Mouse (Mus musculus) fat pad, adult 2 months (tissue): ENCODE results near the gene Dusp6.
"Not testable (repeated sequence)": the region's sequence is repeated elsewhere in the genome, so short reads cannot be mapped to it uniquely, and the experiment has no call there.

Experiments
- DNase-seq: peaks from one replicate; pipeline ENCODE4 v3.0.0-alpha.2; 2011; ENCODE audit warnings: low read depth, low spot score; ENCODE audit errors: extremely low read depth

The Dusp6 gene

GRCm38 (mm10) chr10:99262867-99263379 is at the start of gene Dusp6:
Gene Dusp6 (plus strand): TSS chr10:99263231.
- peak; percentile 87 for DNase-seq

- DNase-seq, result no peak
Observed at GRCm38 (mm10) chr10:99214421-99215299, 48.4 kb upstream of the Dusp6 start.

GRCm38 (mm10) chr10:99216570-99216969 is 46.5 kb upstream of the Dusp6 start:
- DNase-seq, result not testable (repeated sequence)

- no peak for DNase-seq
Observed at GRCm38 (mm10) chr10:99221540-99221939, 41.5 kb upstream of the Dusp6 start.

- no peak for DNase-seq
Observed at GRCm38 (mm10) chr10:99222726-99223125, 40.3 kb upstream of the Dusp6 start.

GRCm38 (mm10) chr10:99224218-99224617 is 38.8 kb upstream of the Dusp6 start:
- DNase-seq, result no peak

- no peak for DNase-seq
Observed at GRCm38 (mm10) chr10:99226782-99227181, 36.2 kb upstream of the Dusp6 start.

GRCm38 (mm10) chr10:99227968-99228864 is 34.8 kb upstream of the Dusp6 start:
- DNase-seq, result no peak

- DNase-seq, result no peak
Observed at GRCm38 (mm10) chr10:99229031-99229684, 33.9 kb upstream of the Dusp6 start.

- DNase-seq, result no peak
Observed at GRCm38 (mm10) chr10:99232518-99233227, 30.4 kb upstream of the Dusp6 start.

GRCm38 (mm10) chr10:99234336-99234735 is 28.7 kb upstream of the Dusp6 start:
- DNase-seq, result no peak

- DNase-seq, result no peak
Observed at GRCm38 (mm10) chr10:99235081-99235480, 27.9 kb upstream of the Dusp6 start.

GRCm38 (mm10) chr10:99237205-99237832 is 25.7 kb upstream of the Dusp6 start:
- peak; percentile 99 for DNase-seq

GRCm38 (mm10) chr10:99238537-99238936 is 24.5 kb upstream of the Dusp6 start:
- no peak for DNase-seq

- DNase-seq, result no peak
Observed at GRCm38 (mm10) chr10:99241284-99241828, 21.7 kb upstream of the Dusp6 start.

- no peak for DNase-seq
Observed at GRCm38 (mm10) chr10:99241829-99242711, 21.0 kb upstream of the Dusp6 start.

GRCm38 (mm10) chr10:99242721-99243120 is 20.3 kb upstream of the Dusp6 start:
- no peak for DNase-seq

- no peak for DNase-seq
Observed at GRCm38 (mm10) chr10:99243907-99244489, 19.0 kb upstream of the Dusp6 start.
